Mouse (Mus musculus) urinary bladder, adult 18-20 months (tissue): ENCODE data around the gene 4930402H24Rik.
"Not testable (repeated sequence)": the region's sequence is repeated elsewhere in the genome, so short reads cannot be mapped to it uniquely, and the experiment has no call there.

Experiments
- DNase-seq, 2 experiments: peaks; one replicate each; pipeline ENCODE4 v3.0.0; 2022; ENCODE audit warnings: low spot score in 2 of 2, mixed read lengths in 2 of 2

Gene 4930402H24Rik

DNA sequence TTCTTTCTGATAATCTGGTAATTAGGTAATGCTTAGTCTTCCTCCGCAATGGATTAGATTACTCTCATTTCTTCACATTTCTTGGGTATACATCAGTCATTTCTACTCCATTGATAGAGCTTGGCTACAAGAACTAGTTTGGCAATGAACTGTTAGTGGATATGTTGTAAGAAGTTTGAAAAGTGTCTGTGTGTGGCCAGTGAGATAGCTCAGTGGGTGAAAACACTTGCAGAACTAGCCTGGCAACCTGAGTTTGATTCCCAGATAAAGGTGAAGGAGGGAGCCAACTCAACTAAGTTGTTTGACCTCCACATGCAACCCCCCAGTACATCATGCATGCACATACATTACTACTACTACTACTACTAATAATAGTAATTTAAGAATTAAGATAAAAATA lies 53.2 kb downstream of the 4930402H24Rik start:
- peak in 1 of 2 experiments; percentile 66 for DNase-seq

- DNase-seq: no peak
These were observed 54.6 kb downstream of the 4930402H24Rik start for GRCm38 (mm10) chr2:130851363-130852246.

GRCm38 (mm10) chr2:130849688-130850087 lies 56.5 kb downstream of the 4930402H24Rik start:
- DNase-seq: no peak

GRCm38 (mm10) chr2:130848313-130848712 lies 57.9 kb downstream of the 4930402H24Rik start:
- peak in 1 of 2 experiments; percentile 52 for DNase-seq

DNA sequence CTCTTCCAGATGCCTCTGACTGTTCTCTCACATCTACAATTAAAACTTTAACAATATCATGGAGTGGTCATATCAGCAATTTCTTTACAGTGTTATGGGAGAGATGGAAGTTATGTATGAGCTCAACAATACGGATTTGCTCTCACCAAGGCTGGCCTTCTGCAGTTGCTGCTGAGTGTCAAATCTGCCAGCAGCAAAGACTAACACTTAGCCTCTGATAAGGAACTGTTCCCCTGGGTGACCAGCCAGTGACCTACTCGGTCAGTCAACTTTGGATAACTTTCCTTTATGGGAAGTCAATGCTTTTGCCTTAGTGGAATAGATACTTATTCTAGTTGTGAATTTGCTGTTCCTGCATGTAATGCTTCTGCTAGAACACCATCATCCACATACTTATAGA lies 62.6 kb downstream of the 4930402H24Rik start:
- no peak for DNase-seq

- no peak for DNase-seq
These were observed 65.4 kb downstream of the 4930402H24Rik start for GRCm38 (mm10) chr2:130840846-130841245.

DNA sequence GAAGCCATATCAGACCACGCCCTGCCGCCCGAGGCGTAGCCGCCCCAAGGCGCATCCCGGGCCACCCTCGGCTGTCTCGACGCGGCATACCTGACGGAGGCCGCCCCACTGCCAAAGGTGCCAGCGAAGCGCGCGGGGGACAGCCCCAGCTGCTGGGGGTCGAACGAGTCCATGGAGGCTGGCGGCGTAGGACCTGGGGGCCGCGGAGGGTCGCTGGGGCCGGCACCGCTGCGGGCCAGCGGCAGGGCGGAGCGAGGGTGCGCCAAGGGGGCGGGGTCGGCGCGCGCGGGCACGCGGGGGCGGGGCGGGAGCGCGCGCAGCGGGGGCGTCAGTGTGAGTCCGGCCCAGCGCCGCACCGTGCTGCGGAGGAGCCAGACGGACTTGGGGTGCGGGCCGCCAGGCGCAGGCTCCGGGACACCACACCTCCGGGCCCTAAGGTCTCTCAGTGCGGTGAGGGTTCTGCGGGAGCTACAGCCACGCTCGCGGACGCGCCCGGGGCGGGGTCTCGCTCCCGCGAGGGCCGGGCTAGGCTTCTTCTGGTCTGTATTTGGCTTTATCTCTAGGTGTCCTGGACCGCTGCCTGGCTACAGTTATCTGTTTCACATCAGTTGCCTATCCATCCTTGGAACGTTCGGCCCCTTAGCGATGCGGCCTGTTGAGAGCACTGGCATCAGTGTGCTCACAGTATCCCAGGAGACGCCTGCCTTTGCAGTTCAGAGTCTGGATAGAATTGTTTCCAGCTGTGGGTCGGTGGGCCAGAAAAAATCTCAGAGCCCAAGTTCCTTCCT lies 66.1 kb downstream of the 4930402H24Rik start:
- DNase-seq: peak; percentile 68 to 93

- no peak for DNase-seq
These were observed 66.7 kb downstream of the 4930402H24Rik start for GRCm38 (mm10) chr2:130839528-130839873.

DNA sequence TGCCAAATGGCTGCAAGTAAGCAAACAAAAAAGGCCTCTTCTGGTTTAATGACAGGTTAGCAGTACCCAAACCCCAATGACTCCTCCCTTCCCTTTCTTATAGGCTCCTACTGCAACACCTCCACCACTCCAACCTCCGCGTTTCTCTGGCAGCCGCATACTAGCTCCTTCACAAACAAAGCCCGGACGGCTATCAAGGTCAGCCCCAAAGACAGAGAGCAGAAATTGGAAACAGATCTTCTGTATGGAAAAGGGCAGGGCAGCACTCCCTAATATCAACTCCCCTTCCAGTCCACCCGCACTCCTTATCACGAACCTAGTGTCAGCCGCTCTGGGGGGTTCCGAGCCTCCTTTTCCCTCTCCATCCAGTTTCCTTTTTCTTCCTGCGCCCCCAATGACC lies 67.1 kb downstream of the 4930402H24Rik start:
- DNase-seq: peak in 1 of 2 experiments; percentile 36

- DNase-seq: no peak
These were observed 68.1 kb downstream of the 4930402H24Rik start for GRCm38 (mm10) chr2:130838131-130838530.

GRCm38 (mm10) chr2:130833699-130834098 lies 72.5 kb downstream of the 4930402H24Rik start:
- peak in 1 of 2 experiments; percentile 35 for DNase-seq

- DNase-seq: no peak
These were observed 73.6 kb downstream of the 4930402H24Rik start for GRCm38 (mm10) chr2:130832582-130832981.

GRCm38 (mm10) chr2:130832012-130832411 lies 74.2 kb downstream of the 4930402H24Rik start:
- no peak for DNase-seq

- no peak for DNase-seq
These were observed 76.0 kb downstream of the 4930402H24Rik start for GRCm38 (mm10) chr2:130830236-130830635.

DNA sequence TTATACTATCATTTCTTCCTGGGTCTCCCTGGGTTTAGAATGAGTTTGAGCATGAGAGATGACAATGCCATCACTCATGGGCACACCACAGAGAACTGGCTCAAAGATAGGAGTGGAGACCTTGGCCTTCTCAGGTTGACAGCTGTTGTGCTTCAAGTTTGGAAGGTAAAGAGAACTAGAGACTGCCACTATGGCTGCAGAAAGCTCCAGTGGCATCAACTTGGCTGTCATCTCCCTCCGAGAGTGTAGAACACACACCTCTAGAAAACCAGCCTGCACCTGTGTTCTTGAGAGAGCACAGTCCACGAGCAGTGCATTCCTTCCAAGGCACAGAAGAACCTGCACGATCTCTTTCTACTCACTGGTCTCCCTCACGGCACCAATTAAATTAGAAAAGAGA lies 76.7 kb downstream of the 4930402H24Rik start:
- no peak for DNase-seq

DNA sequence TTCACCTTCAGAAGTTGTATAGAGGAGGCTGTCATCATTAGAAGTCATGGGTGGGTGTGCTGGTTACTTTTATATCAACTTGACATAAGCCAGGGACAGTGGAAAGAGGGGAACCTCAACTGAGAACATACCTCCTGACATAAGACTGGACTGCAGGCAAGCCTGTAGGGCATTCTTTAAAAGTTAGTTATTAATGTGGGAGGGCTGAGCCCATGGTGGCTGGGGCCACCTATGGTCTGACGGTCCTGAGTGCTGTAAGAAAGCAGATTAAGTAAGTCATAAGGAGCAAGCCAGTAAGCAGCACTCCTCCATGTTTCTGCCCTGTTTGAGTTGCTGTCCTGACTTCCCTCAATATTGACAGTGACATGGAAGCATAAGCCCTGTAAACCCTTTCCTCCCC lies 77.5 kb downstream of the 4930402H24Rik start:
- no peak for DNase-seq

DNA sequence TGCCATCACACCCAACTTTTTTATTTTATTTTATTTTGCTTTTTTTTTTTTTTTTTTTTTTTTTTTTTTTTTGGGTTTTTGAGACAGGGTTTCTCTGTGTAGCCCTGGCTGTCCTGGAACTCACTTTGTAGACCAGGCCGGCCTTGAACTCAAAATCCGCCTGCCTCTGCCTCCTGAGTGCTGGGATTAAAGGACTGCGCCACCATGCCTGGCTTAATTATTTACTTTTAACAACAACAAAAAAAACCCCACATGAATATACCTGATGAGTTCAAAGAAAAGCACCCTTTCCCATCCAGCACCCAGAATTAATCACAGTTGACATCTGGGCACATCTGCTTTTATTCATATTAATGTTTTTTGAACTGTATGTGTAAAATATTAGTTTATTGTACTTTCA lies 78.1 kb downstream of the 4930402H24Rik start:
- not testable (repeated sequence) for DNase-seq

DNA sequence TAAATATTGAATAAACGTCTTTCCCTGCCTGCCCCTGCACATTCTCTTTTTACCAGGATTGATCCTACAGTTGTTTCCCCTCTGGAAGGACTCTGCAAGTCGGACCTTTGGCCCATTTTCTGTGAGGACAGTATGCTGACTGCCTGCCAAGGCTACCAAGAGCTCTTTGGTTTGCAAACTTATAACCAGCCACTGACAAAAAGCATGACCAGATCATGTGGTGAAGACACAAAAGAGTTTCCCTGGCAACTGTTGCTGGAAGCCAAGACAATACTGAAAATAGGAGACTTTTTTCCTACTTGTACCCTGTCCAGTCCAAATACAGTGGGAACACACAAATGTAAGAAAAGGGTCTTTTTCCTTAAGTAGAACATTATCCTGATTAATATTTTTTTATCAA lies 78.8 kb downstream of the 4930402H24Rik start:
- DNase-seq: no peak

GRCm38 (mm10) chr2:130818838-130819647 lies 87.2 kb downstream of the 4930402H24Rik start:
- no peak for DNase-seq

DNA sequence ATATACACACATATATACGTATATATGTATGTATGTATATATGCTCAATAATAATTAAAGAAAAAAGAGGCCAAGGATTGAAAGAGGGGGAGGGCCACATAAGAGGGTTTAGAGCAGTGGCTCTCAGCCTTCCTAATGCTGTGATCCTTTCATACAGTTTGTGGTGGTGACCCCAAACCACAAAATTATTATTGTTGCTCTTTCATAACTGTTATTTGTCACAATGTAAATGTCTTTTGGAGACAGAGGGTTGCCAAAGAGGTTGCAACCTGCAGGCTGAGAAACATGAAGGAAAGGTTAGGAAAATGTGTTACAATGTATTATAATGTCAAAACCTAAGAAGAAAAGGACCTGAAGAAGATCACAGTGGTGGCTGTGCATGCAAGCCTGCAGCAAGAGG lies 88.3 kb downstream of the 4930402H24Rik start:
- no peak for DNase-seq

DNA sequence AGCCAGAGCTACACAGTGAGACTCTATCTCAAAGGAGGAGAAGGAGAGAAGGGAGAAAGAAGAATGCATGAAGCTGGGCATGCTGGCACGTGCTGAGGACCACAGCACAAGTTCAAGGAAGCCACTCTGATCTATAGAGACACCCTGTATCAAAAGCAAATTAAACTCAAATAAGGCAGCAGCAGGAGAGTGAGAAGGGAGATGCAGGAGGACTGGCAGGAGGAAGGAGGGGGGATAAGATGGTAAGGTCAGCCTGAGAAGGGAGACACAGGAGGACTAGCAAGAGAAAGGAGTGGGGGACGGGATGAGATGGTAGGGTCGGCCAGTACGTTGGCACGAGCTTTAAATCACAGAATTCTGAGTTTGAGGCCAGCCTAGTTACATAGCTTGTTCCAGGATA lies 90.0 kb downstream of the 4930402H24Rik start:
- DNase-seq: no peak

DNA sequence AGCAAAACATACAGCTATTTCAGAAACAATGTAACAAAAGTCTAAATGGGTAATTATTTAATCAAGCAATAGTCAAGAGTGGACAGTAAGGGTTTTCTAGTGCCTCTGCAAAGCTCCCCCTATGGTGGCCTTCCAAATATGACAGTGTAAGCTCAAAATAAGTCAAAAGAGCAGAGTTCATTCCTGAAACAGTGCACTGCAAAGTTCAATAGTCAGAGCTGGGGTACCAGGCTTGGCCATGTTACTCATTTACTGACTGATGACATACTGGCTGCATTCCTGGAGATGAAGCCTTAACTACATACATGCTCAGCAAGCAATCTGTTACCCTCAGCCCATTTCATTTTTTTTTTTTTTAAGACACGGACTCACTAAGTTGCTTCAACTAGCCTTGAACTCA lies 91.7 kb downstream of the 4930402H24Rik start:
- no peak for DNase-seq
